Mouse (Mus musculus) left cerebral cortex, adult 8-10 months (tissue): Measurements from ENCODE around the gene Cinp. TPM values are rescaled to one million over a fixed set of nuclear protein-coding genes. Genes with fewer than 3 reads are reported as not detected.

ENCODE experiments used
- DNase-seq, 2 experiments: peaks; one replicate each; pipeline ENCODE4 v3.0.0; 2022; ENCODE audit warnings: low spot score in 2 of 2
- total RNA-seq, 4 experiments: library from RNA; stranded (reverse); gene quantifications; 2 replicates each; pipeline ENCODE4 v1.2.4; 2022

Cinp gene
- total RNA-seq, 4 experiments from 2014 or later = 76.5 to 77.3 (median 76.7) TPM

DNA sequence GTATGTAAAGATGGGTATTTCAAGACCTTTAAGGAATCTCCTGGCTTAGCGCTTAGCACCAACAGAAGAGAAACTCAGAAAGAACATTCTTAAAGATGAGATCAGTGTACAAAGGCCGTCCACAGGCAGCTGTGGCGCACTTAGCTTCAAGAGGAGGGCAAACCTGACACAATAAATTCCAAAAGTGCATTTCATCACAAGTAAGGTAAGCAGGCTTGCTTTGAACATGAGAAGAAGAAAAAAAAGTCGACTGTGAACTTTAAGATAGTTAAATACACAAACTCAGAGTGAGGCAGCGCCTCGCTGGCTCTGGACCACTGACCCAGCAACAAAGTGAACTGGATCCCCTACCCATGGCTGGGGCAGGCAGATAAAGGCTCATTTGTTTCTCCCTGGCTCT lies 52.2 kb downstream of the Cinp start:
- DNase-seq = no peak

DNA sequence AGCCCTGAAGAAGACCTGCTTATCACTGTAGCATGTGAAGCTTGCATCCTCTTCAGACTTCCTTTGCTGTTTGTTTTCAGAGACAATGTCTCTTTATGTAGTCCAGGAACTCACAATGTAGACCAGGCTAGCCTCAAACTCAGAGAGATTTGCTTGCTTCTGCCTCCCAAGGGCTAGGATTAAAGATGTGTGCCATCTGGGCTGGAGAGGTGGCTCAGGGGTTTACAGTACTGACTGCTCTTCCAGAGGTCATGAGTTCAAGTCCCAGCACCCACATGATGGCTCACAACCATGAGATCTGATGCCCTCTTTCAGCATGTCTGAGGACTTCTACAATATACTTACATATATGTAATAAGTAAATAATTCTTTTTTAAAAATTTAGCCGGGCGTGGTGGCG lies 53.8 kb downstream of the Cinp start:
- DNase-seq = no peak

DNA sequence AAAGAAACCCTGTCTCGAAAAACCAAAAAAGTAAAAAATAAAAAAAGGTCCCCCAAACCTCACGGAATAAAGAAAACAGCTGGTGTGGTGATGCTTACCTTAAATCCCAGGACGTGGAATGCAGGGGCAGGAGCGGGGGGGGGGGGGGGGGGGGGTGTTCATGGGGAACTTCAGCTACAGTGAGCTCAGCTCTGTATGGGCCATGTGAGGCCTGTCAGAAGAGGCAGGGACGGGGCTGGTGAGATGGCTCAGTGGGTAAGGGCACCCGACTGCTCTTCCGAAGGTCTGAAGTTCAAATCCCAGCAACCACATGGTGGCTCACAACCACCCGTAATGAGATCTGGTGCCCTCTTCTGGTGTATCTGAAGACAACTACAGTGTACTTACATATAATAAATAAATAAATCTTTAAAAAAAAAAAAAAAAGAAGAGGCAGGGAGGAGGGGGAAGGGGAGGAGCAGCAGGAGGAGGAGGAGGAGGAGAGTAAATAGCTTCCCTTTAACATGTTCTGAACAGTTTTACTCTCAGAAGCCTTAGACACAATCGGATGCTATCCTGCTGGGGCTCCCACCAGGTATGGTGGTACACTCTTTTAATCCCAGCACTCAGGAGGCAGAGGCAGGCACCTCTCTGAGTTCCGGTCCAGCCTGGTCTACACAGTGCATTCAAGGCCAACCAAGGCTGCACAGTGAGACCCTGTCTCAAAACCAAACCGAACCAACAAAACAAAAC lies 58.5 kb downstream of the Cinp start:
- DNase-seq = no peak

DNA sequence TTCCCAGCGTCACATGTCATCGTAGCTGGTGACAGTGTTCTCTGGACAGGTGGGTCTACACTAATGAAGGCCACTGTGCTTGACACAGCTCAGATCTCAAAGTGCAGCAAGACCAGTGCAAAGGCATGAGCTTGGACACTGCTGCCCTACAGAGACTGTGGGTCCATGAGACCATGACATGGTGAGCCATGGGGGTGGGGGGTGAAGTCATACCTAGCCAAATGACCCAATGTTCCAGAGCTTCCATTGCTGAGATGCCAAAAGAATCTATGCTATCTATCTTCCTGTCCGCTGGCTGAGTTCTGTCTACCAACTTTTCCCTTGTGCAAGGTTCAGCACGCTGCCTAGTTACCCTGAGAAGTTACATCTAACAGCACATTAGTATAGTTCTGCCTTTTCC lies 60.0 kb downstream of the Cinp start:
- DNase-seq = no peak

Other genes with a start within 250 kb of the Cinp start
- gene 1700001K19Rik, start 206.5 kb downstream of the Cinp start, total RNA-seq = not detected
- 1,000 to 10,000 TPM in 3 of 4 experiments, 100 to 1,000 TPM in 1; 977 to 1,063 (median 1,024) TPM for gene Hsp90aa1, start 186.4 kb downstream of the Cinp start, total RNA-seq
- gene Wdr20, start 151.2 kb downstream of the Cinp start, total RNA-seq = 10 to 100 TPM; 44.9 to 50.4 (median 47.1) TPM
- gene Mok, start 48.2 kb downstream of the Cinp start, total RNA-seq = 10 to 100 TPM in 2 of 4 experiments, 1 to 10 TPM in 2; 9.8 to 11.6 (median 10.5) TPM
- gene Zfp839, start 38.9 kb downstream of the Cinp start, total RNA-seq = 10 to 100 TPM; 12.3 to 15.5 (median 13.0) TPM
- gene Tecpr2, start 119 bp upstream of the Cinp start, total RNA-seq = 10 to 100 TPM; 45.8 to 51.8 (median 49.3) TPM
- gene Ankrd9, start 89.9 kb upstream of the Cinp start, total RNA-seq = 10 to 100 TPM; 13.6 to 18.7 (median 16.5) TPM
- 10 to 100 TPM; 13.0 to 15.2 (median 14.2) TPM for gene Rcor1, start 150.2 kb upstream of the Cinp start, total RNA-seq